Mouse (Mus musculus) kidney, postnatal 4 days (tissue): Measurements from ENCODE around the gene Ccnb1ip1.

Experiments
- DNase-seq, 2 experiments: peaks; one replicate each; pipeline ENCODE4 v3.0.0; 2021; ENCODE audit warnings: mixed read lengths in 2 of 2

The Ccnb1ip1 gene

DNA sequence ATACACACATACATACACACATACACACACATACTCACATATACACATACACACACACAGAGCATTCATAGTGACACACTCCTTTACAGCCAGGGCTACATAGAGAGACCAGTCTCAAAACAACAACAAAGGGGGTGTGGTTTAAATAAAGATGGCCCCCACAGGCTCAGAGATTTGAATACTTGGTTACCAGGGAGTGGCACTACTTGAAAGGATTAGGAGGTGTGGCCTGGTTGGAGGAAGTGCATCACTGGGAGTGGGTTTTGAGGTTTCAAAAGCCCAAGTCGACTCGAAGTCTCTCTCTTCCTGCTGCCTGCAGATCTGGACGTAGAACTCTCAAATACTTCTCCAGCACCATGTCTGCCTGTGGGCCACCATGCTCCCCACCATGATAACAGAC is 25.4 kb downstream of the Ccnb1ip1 start:
- no peak for DNase-seq

GRCm38 (mm10) chr14:50771342-50771741 is 36.2 kb downstream of the Ccnb1ip1 start:
- peak in 1 of 2 experiments; percentile 16 for DNase-seq

- no peak for DNase-seq
These were observed 41.8 kb downstream of the Ccnb1ip1 start for GRCm38 (mm10) chr14:50765736-50766135.

- DNase-seq: no peak
These were observed 49.0 kb downstream of the Ccnb1ip1 start for GRCm38 (mm10) chr14:50758416-50759085.

DNA sequence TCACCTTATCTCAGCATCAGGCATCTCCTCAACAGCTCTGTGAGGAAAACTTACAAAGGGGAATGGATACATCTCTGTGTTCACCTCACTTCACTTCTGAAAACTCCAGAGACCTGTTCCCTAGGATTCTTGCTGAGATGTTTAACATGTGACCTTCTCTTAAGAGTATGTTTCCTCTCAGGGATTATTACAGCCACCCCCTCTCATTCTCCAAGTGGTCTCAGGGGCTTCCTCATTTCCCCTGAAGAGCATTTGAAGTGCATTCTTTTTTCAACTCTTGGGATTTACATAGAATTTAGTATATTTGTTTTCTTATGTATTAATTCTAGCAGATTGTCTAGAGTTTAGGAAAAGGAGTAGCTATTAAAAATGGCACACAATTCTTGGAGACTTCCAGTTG is 62.5 kb downstream of the Ccnb1ip1 start, which contains the start of gene Olfr749:
Gene Olfr749 (minus strand): TSS at position 101 of the 400 bp plus-strand sequence.
- DNase-seq: no peak

GRCm38 (mm10) chr14:50741584-50741983 is 65.9 kb downstream of the Ccnb1ip1 start:
- DNase-seq: no peak

DNA sequence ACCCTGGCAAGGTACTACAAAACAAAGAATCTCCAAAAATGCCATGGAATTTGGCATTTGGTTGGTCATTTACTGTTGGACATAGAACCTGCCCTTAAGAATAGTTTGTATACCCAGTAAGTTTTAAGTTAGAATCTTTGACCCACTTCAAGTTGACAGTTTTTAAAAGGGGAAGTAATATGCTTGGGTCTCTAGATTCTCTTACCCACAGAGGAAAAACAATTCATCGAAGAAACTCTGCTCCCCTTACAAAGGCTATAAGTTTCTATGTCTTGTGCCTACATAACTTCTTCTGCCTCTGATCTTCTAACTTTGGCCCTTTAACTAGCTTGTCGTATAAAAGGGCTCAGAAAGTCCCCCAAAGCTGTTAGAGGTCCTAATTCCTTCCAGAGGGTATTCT is 67.2 kb downstream of the Ccnb1ip1 start:
- no peak for DNase-seq
